Mouse (Mus musculus) limb, embryonic 14.5 days (tissue): Measurements from ENCODE around the gene 4930544D05Rik. TPM values are rescaled to one million over a fixed set of nuclear protein-coding genes. Genes with fewer than 3 reads are reported as not detected.
A peak's percentile ranks its signal among the peaks of the same experiment; 100 is the strongest.
"Not testable (repeated sequence)": the region's sequence is repeated elsewhere in the genome, so short reads cannot be mapped to it uniquely, and the experiment has no call there.

ENCODE experiments used
- ATAC-seq: fragments of 200-750 bp; cut with Nextera tagmentation; 2 replicates; pipeline ENCODE4 v1.8.0; 2017; ENCODE audit warnings: low read depth, moderate number of reproducible peaks, moderate TSS enrichment; ENCODE audit not compliant: low FRiP score
- DNase-seq: peaks from one replicate; pipeline ENCODE4 v3.0.0-alpha.2; 2015; ENCODE audit warnings: low spot score
- H3K27ac ChIP-seq: fragments of 300-500 bp; sonication (generic); replicated peaks from 2 replicates; pipeline ENCODE4 v1.5.1; 2014; ENCODE audit warnings: low read depth, mild to moderate bottlenecking, low read length, moderate library complexity, mixed read lengths
- H3K27me3 ChIP-seq: fragments of 300-500 bp; sonication (generic); 2 replicates; pipeline ENCODE4 v1.6.1; 2014; ENCODE audit warnings: low read length, mixed read lengths; ENCODE audit not compliant: control insufficient read depth, insufficient read depth
- H3K36me3 ChIP-seq: fragments of 300-500 bp; sonication (generic); 2 replicates; pipeline ENCODE4 v1.6.1; 2014; ENCODE audit warnings: mild to moderate bottlenecking, low read length, moderate library complexity, mixed read lengths; ENCODE audit not compliant: control insufficient read depth, insufficient read depth
- H3K4me1 ChIP-seq: fragments of 300-500 bp; sonication (generic); 2 replicates; pipeline ENCODE4 v1.6.1; 2014; ENCODE audit warnings: antibody characterized with exemption, low read length, mixed read lengths; ENCODE audit not compliant: control insufficient read depth, insufficient read depth
- H3K4me2 ChIP-seq: fragments of 300-500 bp; sonication (generic); replicated peaks from 2 replicates; pipeline ENCODE4 v1.6.1; 2014; ENCODE audit warnings: low read depth, mild to moderate bottlenecking, low read length, moderate library complexity; ENCODE audit not compliant: severe bottlenecking
- H3K4me3 ChIP-seq: fragments of 300-500 bp; sonication (generic); replicated peaks from 2 replicates; pipeline ENCODE4 v1.5.1; 2014; ENCODE audit warnings: low read length
- H3K9ac ChIP-seq: fragments of 300-500 bp; sonication (generic); 2 replicates; pipeline ENCODE4 v1.6.1; 2014; ENCODE audit warnings: mild to moderate bottlenecking, low read depth, low read length, moderate library complexity; ENCODE audit not compliant: severe bottlenecking
- H3K9me3 ChIP-seq: fragments of 300-500 bp; sonication (generic); 2 replicates; pipeline ENCODE4 v1.6.1; 2016; ENCODE audit warnings: low read length; ENCODE audit not compliant: control insufficient read depth
- POLR2A ChIP-seq: fragments of 200-500 bp; IDR thresholded peaks from 2 replicates; pipeline ENCODE4 v1.8.0; 2012; ENCODE audit warnings: inconsistent platforms, mild to moderate bottlenecking, moderate library complexity, borderline replicate concordance; ENCODE audit not compliant: insufficient read depth, insufficient read length; ENCODE audit errors: extremely low read depth
- WGBS: fragments of 180-500 bp; shearing (Covaris S2); extraction: QIAGEN DNeasy Blood & Tissue Kit; methylation state at CpG from one replicate; pipeline ENCODE4 v1.1.7; 2014; 5-methylcytosine and 5-hydroxymethylcytosine counted together
- polyA plus RNA-seq, 2 experiments: library from polyadenylated mRNA; depleted of rRNA in 1 of 2; stranded (reverse) in 1 of 2; unstranded in 1 of 2; fragments of >200 nt; fragmentation: Nextera tagmentation in 1 of 2; extraction: Ambion mirVana in 1 of 2; gene quantifications; 2 replicates each; pipeline versions ENCODE4 v1.2.1 to v1.2.3; 2012 to 2014

The 4930544D05Rik gene
- polyA plus RNA-seq (2012; rRNA removed) (not detected in 2 replicates), polyA plus RNA-seq (2014; fragmentation: Nextera tagmentation; extraction: Ambion mirVana) (not detected in 2 replicates)

DNA sequence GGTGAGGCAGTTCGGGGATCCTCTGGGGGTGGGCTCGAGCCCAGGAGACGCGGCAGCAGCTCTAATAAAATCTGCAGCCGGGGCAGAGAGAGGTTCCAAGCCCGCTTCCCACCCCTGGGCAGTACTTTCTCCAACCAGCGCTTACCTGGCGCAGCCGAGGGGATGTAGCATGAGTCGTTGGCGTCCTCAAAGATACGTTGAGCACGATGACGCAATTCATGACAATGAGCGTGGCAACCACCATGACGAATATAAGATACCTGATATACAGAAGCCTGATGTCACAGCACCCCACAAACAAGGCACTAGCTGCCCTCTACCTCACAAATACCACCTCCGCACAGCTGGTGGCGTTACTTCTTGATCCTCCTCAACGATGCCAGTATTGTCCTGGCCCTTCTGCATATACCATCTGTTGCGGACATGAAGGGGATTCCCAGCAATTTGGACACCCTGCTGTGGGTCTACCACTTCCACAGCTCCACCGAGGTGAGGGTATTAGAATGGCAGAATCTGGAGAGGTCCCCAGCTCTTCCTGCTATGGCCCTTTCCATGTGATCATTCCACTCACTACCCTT is at the start of gene 4930544D05Rik:
TSS of gene 4930544D05Rik (plus strand) at position 333 of the 578 bp plus-strand sequence.
- DNase-seq, result no peak
- H3K27ac ChIP-seq, result no peak within 1 kb of the TSS

DNA sequence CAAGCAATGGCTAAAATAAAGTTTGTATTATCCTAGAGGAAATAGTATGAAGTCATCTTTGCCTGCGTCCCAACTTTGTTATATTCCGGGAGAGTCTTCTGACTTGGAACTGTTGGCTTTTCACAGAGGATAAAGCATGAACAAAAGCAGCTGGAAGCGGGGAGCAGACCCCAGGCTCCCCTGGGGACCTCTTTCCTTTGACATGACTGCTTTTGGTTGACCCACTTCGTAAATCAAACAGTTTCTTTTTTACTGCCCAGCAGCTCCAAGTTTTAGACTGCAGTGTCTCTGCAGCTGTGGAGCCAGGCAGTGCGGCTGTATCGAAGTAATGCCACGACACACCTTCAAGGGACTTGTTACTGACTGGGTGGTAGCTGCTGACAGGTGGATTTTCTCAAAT is 49.1 kb upstream of the 4930544D05Rik start:
- ATAC-seq (no peak), DNase-seq (no peak)
- Histone ChIP-seq H3K27ac (no peak overlapping the region), H3K4me3 (no peak overlapping the region), H3K4me1 (peaks cover 21% of the 10 kb centered on the region), H3K9me3 (no peaks in the 10 kb centered on the region), H3K9ac (no peak overlapping the region), H3K27me3 (no peaks in the 10 kb centered on the region), H3K36me3 (0 out of 2 replicates have a peak, but pooled peaks cover 3% of the 10 kb centered on the region), H3K4me2 (no peak overlapping the region)
- no peak for TF ChIP-seq POLR2A
- 52% methylated on average over 7 of the region's 7 CpGs for WGBS

More for the DNA sequence above, at the start of gene 4930544D05Rik:
- Histone ChIP-seq H3K27me3 (no peaks in the 10 kb centered on the region), H3K4me1 (peaks cover 10% of the 10 kb centered on the region; the same call in 1 of the 2 replicates), H3K4me3 (peak within 1 kb of the TSS; percentile 29), H3K9me3 (no peaks in the 10 kb centered on the region), H3K36me3 (peaks cover 26% of the 10 kb centered on the region), H3K9ac (peak within 1 kb of the TSS; percentile 38), H3K4me2 (peak within 1 kb of the TSS; percentile 70)
- 0 out of 2 replicates have a peak, but pooled peaks have one; percentile 5 for ATAC-seq
- TF ChIP-seq POLR2A, result no peak
- 19% methylated on average over 21 of the region's 21 CpGs for WGBS

DNA sequence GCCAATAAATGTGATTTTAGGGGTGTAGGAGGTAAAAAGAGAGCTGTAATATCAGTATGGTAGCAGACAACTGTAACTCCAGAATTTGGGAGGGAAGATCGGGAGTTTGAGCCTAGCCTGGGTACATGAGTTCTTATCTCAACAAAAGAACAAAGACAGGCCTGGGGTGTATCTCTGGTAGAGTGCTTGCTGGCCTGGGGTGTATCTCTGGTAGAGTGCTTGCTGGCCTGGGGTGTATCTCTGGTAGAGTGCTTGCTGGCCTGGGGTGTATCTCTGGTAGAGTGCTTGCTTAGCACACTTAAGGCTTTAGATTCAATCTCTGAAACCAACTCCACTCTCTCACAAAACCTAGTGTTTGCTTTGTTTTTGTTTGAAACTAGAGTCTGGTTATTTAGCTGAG is 45.0 kb upstream of the 4930544D05Rik start:
- 93% methylated on average over 1 of the region's 1 CpGs for WGBS

DNA sequence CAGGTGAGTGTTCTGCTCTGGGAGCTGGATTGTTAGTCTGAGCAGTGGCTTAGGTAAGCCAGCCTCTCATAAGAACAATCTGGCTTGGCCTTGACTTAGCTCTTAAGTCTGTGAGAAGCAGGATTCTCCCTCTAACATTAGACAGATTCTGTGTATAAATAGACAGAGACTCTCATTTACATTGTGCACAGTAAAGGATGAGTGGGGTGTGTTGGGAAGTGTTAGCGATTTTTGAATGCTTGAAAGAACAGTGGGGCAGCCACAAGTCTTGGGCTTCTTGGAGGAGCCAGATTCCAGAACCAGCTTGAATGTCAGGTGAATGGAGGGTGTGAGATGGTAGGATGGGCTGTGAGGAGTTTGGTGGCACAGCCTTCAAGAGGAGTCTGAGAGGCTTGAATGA is 44.0 kb upstream of the 4930544D05Rik start:
- Histone ChIP-seq H3K4me3 (no peak overlapping the region), H3K36me3 (0 out of 2 replicates have a peak, but pooled peaks cover 3% of the 10 kb centered on the region), H3K4me2 (no peak overlapping the region), H3K27me3 (no peaks in the 10 kb centered on the region), H3K4me1 (peaks cover 10% of the 10 kb centered on the region), H3K9me3 (no peaks in the 10 kb centered on the region), H3K9ac (no peak overlapping the region), H3K27ac (no peak overlapping the region)
- ATAC-seq, result no peak
- 94% methylated on average over 1 of the region's 1 CpGs for WGBS
- TF ChIP-seq POLR2A, result no peak
- no peak for DNase-seq

More for the DNA sequence above, 45.0 kb upstream of the 4930544D05Rik start:
- DNase-seq, H3K9ac ChIP-seq, H3K27me3 ChIP-seq, H3K9me3 ChIP-seq, ATAC-seq, H3K4me2 ChIP-seq, H3K27ac ChIP-seq, H3K4me3 ChIP-seq, H3K36me3 ChIP-seq: not testable (repeated sequence)
- H3K4me1 ChIP-seq, result peaks cover 12% of the 10 kb centered on the region

DNA sequence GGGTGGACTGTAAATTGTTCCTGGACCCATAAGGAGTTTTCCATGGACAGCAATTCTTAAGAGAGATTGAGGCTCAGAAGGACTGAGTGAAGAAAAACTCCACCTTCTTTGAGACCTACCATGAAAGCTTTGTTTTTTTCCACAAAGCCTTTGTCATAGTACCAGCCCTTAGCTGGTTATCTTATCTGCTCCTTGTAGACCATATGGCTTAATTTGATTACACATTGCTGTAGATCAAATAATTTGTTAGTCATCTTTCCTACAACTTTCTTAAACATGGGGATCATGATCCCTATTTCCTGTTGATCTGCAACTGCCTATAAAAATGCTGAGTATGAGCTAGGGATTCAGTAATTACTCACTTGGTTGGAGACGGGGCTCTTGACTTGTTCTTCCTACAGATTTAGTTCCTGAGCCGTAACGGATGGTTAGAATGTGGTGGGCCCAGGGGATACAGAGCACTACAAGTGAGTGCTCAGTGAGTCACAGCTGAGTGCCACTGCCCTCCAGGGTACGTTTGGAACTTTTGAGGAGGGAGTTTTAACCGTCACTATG is 43.2 kb upstream of the 4930544D05Rik start:
- WGBS, result 58% methylated on average over 5 of the region's 5 CpGs
- DNase-seq, result no peak
- peaks cover 13% of the 10 kb centered on the region for H3K4me1 ChIP-seq
- H3K4me2 ChIP-seq, result no peak overlapping the region
- H3K9ac ChIP-seq, result no peak overlapping the region
- no peaks in the 10 kb centered on the region for H3K9me3 ChIP-seq
- no peak overlapping the region; the same call in 1 of the 2 replicates for H3K27ac ChIP-seq
- TF ChIP-seq POLR2A, result no peak
- ATAC-seq, result no peak
- 0 out of 2 replicates have a peak, but pooled peaks cover 3% of the 10 kb centered on the region for H3K36me3 ChIP-seq
- no peak overlapping the region for H3K4me3 ChIP-seq
- H3K27me3 ChIP-seq, result no peaks in the 10 kb centered on the region
